Mouse (Mus musculus): Measurements from ENCODE around the gene Rad51c. TPM values are rescaled to one million over a fixed set of nuclear protein-coding genes. Genes with fewer than 3 reads are reported as not detected.

Rad51c gene
- total RNA-seq, 2 experiments from 2014 or later, result 0.17 to 0.18 TPM

DNA sequence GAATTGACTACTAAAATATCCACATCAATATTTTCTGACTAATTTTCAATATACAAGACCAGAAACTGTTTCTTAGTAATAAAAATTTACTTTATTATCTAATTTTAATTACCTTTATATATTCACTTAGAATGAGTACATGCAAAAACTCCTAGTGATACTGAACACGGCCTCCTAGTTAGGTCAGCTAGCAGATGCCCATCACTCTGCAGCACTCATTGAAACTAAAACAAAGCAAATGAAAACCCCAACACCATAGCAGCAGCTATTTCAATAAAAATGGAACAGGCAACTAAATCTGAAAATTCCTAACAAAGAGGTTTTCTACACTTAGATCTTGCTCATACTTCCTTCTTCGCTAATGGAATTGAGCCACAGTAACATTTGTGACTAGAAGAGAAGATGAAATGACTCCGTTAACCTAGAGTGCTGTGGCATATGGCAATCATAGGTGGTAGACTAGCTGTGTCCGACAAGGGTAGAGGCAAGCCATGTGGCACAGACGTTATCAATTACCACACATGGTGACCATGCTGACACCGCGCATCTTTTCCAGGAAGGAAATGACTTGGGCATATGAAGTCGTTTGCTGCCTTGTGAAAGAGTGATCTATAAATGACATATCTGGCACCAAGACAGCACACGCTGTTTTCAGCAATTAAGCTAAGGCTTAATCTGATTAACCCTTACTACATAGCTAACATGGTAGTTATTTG is 36.7 kb downstream of the Rad51c start:
- no peak for DNase-seq (ENCODE audit: low spot score)

DNA sequence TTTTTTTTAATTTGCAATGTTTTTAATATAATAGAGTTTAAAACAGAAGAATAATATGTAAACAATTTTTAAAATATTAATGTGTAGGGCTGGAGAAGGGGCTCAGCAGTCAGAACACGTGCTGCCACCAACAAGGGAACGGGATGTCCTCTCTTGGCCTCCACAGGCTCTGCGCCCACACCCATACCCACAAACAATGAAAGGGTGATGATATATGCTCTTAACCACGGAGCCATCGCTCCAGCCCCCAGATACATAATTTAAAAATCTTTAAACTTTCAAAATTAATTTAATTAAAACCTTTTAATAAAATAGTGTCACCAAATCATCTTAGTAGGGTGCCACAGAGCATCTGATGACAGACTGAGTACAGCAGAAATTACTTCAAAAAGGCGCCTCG is 37.7 kb downstream of the Rad51c start:
- no peak for DNase-seq (ENCODE audit: low spot score)

DNA sequence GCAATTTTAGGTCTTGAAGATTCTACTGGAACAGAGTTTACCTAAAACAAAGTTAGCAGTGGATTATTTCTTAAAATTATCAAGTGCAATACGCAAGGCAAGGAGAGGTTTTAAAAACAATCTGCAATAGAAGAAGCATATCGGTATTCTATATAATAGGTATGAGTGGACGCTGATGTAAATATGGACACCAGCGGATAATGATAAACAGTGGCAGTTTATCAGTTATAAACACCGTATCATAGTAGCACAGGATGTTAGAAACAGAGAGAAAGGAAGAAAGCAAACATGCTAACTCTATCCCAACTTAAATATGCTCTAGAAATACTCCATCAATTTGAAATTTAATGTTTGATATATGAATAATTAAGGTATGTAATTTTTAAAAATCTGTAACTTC is 39.6 kb downstream of the Rad51c start:
- no peak for DNase-seq (ENCODE audit: low spot score)

DNA sequence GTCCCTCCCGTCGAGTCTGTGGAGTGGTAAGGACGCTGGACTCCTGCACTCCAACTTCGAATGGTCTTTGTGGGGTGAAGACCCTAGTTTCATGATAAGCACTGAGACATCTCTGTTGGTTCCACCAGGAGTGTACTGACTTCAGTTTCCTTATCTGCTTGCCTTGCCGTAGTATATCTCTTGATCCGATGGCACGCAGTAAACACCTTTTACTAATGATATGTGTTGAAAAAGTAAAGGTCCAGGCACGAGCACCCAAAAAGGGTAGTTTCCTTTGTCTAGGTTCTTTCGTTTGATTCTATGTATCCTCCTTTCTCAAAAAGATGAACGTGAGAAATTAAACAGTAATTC is 45.5 kb downstream of the Rad51c start:
- no peak for DNase-seq (ENCODE audit: low spot score)

DNA sequence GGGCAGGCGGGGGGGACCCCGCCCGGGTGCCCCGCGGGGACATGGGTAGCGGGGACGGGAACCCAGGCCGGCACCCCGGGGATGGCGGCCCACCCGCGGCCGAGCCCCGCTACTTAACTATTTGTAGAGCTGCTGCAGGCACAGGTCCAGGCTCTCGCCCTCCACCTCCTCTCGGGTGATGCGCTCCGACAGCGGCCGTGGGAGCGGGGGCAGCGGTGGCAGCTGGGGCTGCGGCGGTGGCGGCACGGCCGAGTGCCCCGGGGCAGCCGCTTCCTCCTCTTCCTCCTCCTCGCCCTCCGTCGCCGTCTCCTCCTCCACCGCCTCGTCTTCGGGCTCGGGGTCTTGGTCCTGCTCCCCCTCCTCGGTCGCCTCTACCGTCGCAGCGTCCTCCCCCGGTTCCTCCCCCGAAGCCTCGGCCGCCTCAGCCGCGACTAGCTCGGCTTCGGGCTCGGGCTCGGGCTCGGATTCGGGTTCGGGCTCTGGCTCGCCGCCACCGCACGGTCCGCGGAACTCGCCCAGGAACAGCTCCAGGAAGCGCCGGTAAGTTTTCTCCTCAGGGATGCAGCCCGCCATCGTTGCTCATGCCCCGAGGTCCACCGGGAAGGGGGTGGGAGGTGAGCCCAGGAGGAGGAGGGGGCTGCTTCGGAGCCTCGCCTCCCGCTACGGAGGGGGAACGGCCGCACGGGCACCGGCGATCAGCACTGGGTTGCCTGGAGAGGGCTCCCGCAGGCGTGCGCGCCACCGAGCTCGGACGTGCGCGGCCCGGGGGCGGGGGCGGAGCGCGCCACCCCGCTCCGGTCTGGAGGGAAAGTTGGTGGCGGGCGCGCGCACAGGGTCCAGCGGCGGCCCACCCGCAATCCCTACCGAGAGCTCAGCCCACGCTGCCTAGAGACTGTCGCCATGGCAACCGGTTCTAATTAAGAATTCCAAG is 46.2 kb downstream of the Rad51c start, which contains the start of gene Ppm1e:
Gene Ppm1e, minus strand, starts transcription at position 693 of the 931 bp plus-strand sequence.
- DNase-seq (ENCODE audit: low spot score), result peak; percentile 8

DNA sequence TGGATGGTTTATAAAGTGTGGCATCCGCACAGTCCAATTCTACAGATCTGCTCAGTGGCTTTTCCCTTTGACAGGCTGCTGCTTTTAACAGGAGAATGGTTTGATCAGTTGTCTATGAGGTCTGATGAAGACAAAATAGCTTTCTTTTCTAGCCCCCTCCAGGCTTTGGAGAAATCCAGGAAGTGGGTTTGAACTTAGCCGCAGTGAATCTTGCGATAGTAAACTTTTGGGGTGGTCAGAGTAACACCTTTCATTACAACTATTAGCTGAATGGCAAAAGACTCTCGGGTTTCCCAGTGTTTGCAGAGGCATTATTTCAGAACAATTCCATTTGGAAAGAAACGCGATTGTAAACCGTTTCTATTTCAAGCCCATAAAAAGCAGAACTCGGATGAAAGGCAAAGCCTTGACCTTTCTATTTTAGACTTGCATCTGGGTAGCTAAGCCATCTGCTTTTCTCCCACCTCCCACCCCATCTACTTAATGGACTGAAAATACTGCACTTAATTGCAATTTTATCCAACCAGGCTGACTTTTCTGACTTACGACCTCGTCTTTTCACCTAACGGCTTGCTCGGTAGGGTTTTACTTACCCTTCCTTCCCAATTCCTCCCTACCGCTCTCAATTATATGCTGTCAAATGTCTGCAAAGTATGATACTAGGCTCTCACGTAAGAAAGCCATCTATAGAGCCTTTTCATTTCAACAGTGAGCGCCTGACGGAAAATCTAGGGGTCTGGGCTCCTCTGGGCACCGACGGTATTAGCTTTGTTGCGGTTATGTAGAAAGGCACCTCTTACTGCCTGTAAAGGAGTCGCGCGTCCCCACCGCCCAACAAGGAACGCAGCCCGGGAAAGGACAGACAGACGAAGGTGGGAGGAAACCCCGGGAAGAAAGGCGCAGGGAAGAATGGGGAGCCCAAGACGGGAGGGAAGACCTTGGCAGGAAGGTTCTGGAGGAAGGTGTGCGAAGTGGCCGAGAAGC is 47.1 kb downstream of the Rad51c start:
- DNase-seq (ENCODE audit: low spot score), result no peak

DNA sequence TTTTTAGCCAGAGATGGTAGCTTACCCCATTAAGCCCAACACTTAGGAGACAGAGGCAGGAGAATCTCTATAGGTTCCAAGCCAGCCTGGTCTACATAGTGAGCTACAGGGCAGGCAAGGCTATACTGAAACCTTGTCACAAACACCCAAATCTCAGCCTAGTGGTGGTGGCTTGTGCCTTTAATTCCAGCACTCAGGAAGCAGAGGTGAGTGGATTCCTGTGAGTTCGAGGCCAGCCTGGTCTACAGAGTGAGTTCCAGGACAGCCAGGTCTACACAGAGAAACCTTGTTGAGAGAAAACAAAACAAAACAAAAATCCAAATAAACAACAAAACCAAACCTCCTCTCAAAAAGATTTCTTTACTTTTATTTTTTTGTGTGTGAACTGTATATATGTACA is 49.9 kb downstream of the Rad51c start:
- no peak for DNase-seq (ENCODE audit: low spot score)

DNA sequence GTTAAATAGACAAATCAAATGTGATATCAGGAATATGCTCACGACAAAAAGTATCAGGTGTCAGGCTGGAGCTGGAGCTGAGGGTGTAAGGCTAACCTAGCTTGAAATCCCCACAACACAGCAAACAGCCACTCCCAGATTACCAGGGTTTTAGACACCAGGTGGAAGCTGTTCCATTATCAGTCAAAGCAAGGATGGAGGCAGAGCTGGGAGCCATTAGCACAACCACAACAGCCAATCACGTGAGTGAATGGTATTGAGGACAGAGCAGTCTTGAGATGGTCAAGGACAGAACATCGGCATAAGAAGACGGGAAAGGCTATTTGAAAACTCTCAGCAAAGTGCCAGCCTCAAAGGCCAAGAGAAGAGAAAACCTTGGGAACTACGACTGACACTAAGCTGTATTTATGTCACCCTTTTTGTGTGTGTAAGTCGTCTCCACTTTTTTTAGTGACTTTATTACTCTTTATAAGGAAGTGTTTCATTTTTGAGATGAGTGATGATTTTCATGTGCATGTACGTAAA is 51.0 kb downstream of the Rad51c start:
- DNase-seq (ENCODE audit: low spot score), result no peak

Other genes with a start within 250 kb of the Rad51c start
- gene Ppm1e, start 45.9 kb downstream of the Rad51c start, total RNA-seq (2021), result under 1 TPM; 0.46 to 0.97 TPM
- gene Tex14, start 111 bp upstream of the Rad51c start, total RNA-seq (2021), result under 1 TPM; 0.14 TPM
- not detected for gene Gm11492, start 161.7 kb upstream of the Rad51c start, total RNA-seq (2021)
- gene Sept4, start 163.9 kb upstream of the Rad51c start, total RNA-seq (2021), result 10 to 100 TPM in 1 of 2 experiments, 1 to 10 TPM in 1; 9.8 to 12.1 TPM
- gene Mtmr4, start 187.2 kb upstream of the Rad51c start, total RNA-seq (2021), result 10 to 100 TPM in 1 of 2 experiments, 1 to 10 TPM in 1; 9.8 to 10.8 TPM
- not detected for gene Hsf5, start 212.2 kb upstream of the Rad51c start, total RNA-seq (2021)